Mouse (Mus musculus) lung, postnatal 0 days (tissue): Measurements from ENCODE around the gene Pigz. TPM values are rescaled to one million over a fixed set of nuclear protein-coding genes. Genes with fewer than 3 reads are reported as not detected.
A peak's percentile ranks its signal among the peaks of the same experiment; 100 is the strongest.

Source experiments
- ATAC-seq: fragments of 200-750 bp; cut with Nextera tagmentation; 2 replicates; pipeline ENCODE4 v1.8.0; 2017; ENCODE audit warnings: moderate library complexity
- DNase-seq: peaks from one replicate; pipeline ENCODE4 v3.0.0-alpha.2; 2016; ENCODE audit warnings: low spot score
- H3K27ac ChIP-seq: fragments of 300-500 bp; sonication (generic); 2 replicates; pipeline ENCODE4 v1.5.1; 2014; ENCODE audit warnings: antibody characterized with exemption, mild to moderate bottlenecking, low read length, mixed read lengths
- H3K27me3 ChIP-seq: fragments of 300-500 bp; sonication (generic); replicated peaks from 2 replicates; pipeline ENCODE4 v1.6.1; 2014; ENCODE audit warnings: low read length, mixed read lengths; ENCODE audit not compliant: insufficient read depth
- H3K36me3 ChIP-seq: fragments of 300-500 bp; sonication (generic); 2 replicates; pipeline ENCODE4 v1.6.1; 2014; ENCODE audit warnings: low read length, mixed read lengths; ENCODE audit not compliant: insufficient read depth
- H3K4me1 ChIP-seq: fragments of 300-500 bp; sonication (generic); 2 replicates; pipeline ENCODE4 v1.6.1; 2014; ENCODE audit warnings: antibody characterized with exemption, low read depth, low read length, mixed read lengths; ENCODE audit not compliant: insufficient read depth
- H3K4me2 ChIP-seq: fragments of 300-500 bp; sonication (generic); replicated peaks from 2 replicates; pipeline ENCODE4 v1.6.1; 2014; ENCODE audit warnings: low read depth, mild to moderate bottlenecking, low read length, moderate library complexity, mixed read lengths
- H3K4me3 ChIP-seq: fragments of 300-500 bp; sonication (generic); 2 replicates; pipeline ENCODE4 v1.5.1; 2014; ENCODE audit warnings: low read depth, low read length
- H3K9ac ChIP-seq: fragments of 300-500 bp; sonication (generic); replicated peaks from 2 replicates; pipeline ENCODE4 v1.6.1; 2014; ENCODE audit warnings: low read depth, mild to moderate bottlenecking
- H3K9me3 ChIP-seq: fragments of 300-500 bp; sonication (generic); 2 replicates; pipeline ENCODE4 v1.6.1; 2016; ENCODE audit warnings: low read length, mixed read lengths
- CTCF ChIP-seq: IDR thresholded peaks from 2 replicates; pipeline ENCODE4 v1.5.1; 2016; ENCODE audit warnings: antibody characterized with exemption, mild to moderate bottlenecking
- EP300 ChIP-seq: IDR thresholded peaks from 2 replicates; pipeline ENCODE4 v1.6.1; 2016; ENCODE audit warnings: antibody characterized with exemption, mild to moderate bottlenecking, control low read depth
- WGBS: fragments of 180-500 bp; shearing (Covaris S2); extraction: QIAGEN DNeasy Blood & Tissue Kit; methylation state at CpG from one replicate; pipeline ENCODE4 v1.1.7; 2014; 5-methylcytosine and 5-hydroxymethylcytosine counted together
- polyA plus RNA-seq: library from polyadenylated mRNA; unstranded; fragments of >200 nt; fragmentation: Nextera tagmentation; extraction: Ambion mirVana; gene quantifications from 2 replicates; pipeline ENCODE4 v1.2.1, GENCODE M21; 2015

The Pigz gene
- polyA plus RNA-seq, 1 experiment from 2014 or later: 0.30 TPM

GRCm38 (mm10) chr16:31898546-31899326, 34.9 kb upstream of the Pigz start:
- Histone ChIP-seq H3K9me3 (no peaks in the 10 kb centered on the region), H3K4me3 (no peak overlapping the region), H3K27ac (no peak overlapping the region), H3K27me3 (no peaks in the 10 kb centered on the region), H3K4me1 (no peaks in the 10 kb centered on the region), H3K36me3 (no peaks in the 10 kb centered on the region), H3K4me2 (no peak overlapping the region), H3K9ac (no peak overlapping the region)
- no peak for DNase-seq
- no peak for TF ChIP-seq CTCF
- no peak for TF ChIP-seq EP300
- 71% methylated on average over 18 of the region's 18 CpGs for WGBS
- no peak for ATAC-seq

- no peak for TF ChIP-seq CTCF
- no peak for TF ChIP-seq EP300
- H3K4me2 ChIP-seq: no peak overlapping the region
- H3K27me3 ChIP-seq: no peaks in the 10 kb centered on the region
- no peak overlapping the region for H3K9ac ChIP-seq
- no peaks in the 10 kb centered on the region for H3K36me3 ChIP-seq
- ATAC-seq (no peak), DNase-seq (no peak)
- H3K27ac ChIP-seq: no peak overlapping the region
- no peaks in the 10 kb centered on the region for H3K9me3 ChIP-seq
- WGBS: 79% methylated on average over 1 of the region's 1 CpGs
- H3K4me1 ChIP-seq: peaks cover 2% of the 10 kb centered on the region; the same call in 1 of the 2 replicates
- H3K4me3 ChIP-seq: no peak overlapping the region
These were observed 31.8 kb upstream of the Pigz start for GRCm38 (mm10) chr16:31901886-31902285.

- Histone ChIP-seq H3K4me1 (peaks cover 3% of the 10 kb centered on the region; the same call in 1 of the 2 replicates), H3K4me2 (no peak overlapping the region), H3K27me3 (no peaks in the 10 kb centered on the region), H3K9me3 (no peaks in the 10 kb centered on the region), H3K4me3 (no peak overlapping the region), H3K9ac (no peak overlapping the region), H3K36me3 (no peaks in the 10 kb centered on the region), H3K27ac (no peak overlapping the region)
- no peak for TF ChIP-seq EP300
- no peak for TF ChIP-seq CTCF
- ATAC-seq (no peak), DNase-seq (no peak)
- WGBS: 85% methylated on average over 8 of the region's 8 CpGs
These were observed 30.4 kb upstream of the Pigz start for GRCm38 (mm10) chr16:31903239-31903638.

GRCm38 (mm10) chr16:31905331-31905730, 28.3 kb upstream of the Pigz start:
- WGBS: 76% methylated on average over 4 of the region's 4 CpGs
- H3K9ac ChIP-seq: no peak overlapping the region
- no peak for DNase-seq
- ATAC-seq: no peak
- H3K9me3 ChIP-seq: no peaks in the 10 kb centered on the region
- TF ChIP-seq EP300 (no peak), CTCF (peak; percentile 46)
- no peak overlapping the region for H3K27ac ChIP-seq
- H3K4me2 ChIP-seq: no peak overlapping the region
- no peaks in the 10 kb centered on the region for H3K36me3 ChIP-seq
- no peak overlapping the region for H3K4me3 ChIP-seq
- no peaks in the 10 kb centered on the region for H3K27me3 ChIP-seq
- peaks cover 3% of the 10 kb centered on the region; the same call in 1 of the 2 replicates for H3K4me1 ChIP-seq

- no peak for ATAC-seq
These were observed 27.5 kb upstream of the Pigz start for GRCm38 (mm10) chr16:31905891-31906825.

GRCm38 (mm10) chr16:31906896-31907295, 26.8 kb upstream of the Pigz start:
- H3K9ac ChIP-seq: no peak overlapping the region
- ATAC-seq: peak; percentile 46; the same call in 1 of the 2 replicates

More at GRCm38 (mm10) chr16:31905891-31906825, 27.5 kb upstream of the Pigz start:
- Histone ChIP-seq H3K9me3 (no peaks in the 10 kb centered on the region), H3K36me3 (no peaks in the 10 kb centered on the region), H3K27ac (no peak overlapping the region), H3K27me3 (no peaks in the 10 kb centered on the region), H3K4me3 (peak overlapping the region; percentile 14; the same call in 1 of the 2 replicates), H3K4me2 (peak overlapping the region; percentile 34; the same call in 1 of the 2 replicates), H3K4me1 (peaks cover 3% of the 10 kb centered on the region; the same call in 1 of the 2 replicates), H3K9ac (no peak overlapping the region)
- 27% methylated on average over 18 of the region's 20 CpGs for WGBS
- TF ChIP-seq CTCF (no peak), EP300 (no peak)
- no peak for DNase-seq

More at GRCm38 (mm10) chr16:31906896-31907295, 26.8 kb upstream of the Pigz start:
- Histone ChIP-seq H3K27ac (no peak overlapping the region), H3K9me3 (no peaks in the 10 kb centered on the region), H3K36me3 (no peaks in the 10 kb centered on the region), H3K4me1 (peaks cover 3% of the 10 kb centered on the region; the same call in 1 of the 2 replicates), H3K4me3 (peak overlapping the region; percentile 14; the same call in 1 of the 2 replicates), H3K27me3 (no peaks in the 10 kb centered on the region), H3K4me2 (peak overlapping the region; percentile 34; the same call in 1 of the 2 replicates)
- peak; percentile 42 for DNase-seq
- 11% methylated on average over 9 of the region's 9 CpGs for WGBS
- TF ChIP-seq CTCF (no peak), EP300 (no peak)
